Mouse (Mus musculus) heart, embryonic 13.5 days (tissue): Measurements from ENCODE around the gene Scn2a. TPM values are rescaled to one million over a fixed set of nuclear protein-coding genes. Genes with fewer than 3 reads are reported as not detected.

ENCODE experiments used
- polyA plus RNA-seq: library from polyadenylated mRNA; unstranded; fragments of >200 nt; fragmentation: Nextera tagmentation; extraction: Ambion mirVana; gene quantifications from 2 replicates; pipeline ENCODE4 v1.2.1, GENCODE M21; 2015

Scn2a gene
- polyA plus RNA-seq, 1 experiment from 2014 or later: 0.92 TPM

Other genes with a start within 250 kb of the Scn2a start
- 0.13 and 0.80 TPM in 2 replicates for gene Scn3a, start 53.1 kb upstream of the Scn2a start, polyA plus RNA-seq
- 0.37 and 0.53 TPM in 2 replicates for gene Csrnp3, start 225.0 kb downstream of the Scn2a start, polyA plus RNA-seq